Mouse (Mus musculus) ovary, postnatal 36 days (tissue): ENCODE measurements around the gene Amer3.
"Not testable (repeated sequence)": the region's sequence is repeated elsewhere in the genome, so short reads cannot be mapped to it uniquely, and the experiment has no call there.

Experiments
- DNase-seq: peaks from one replicate; pipeline ENCODE4 v3.0.0; 2022; ENCODE audit warnings: low spot score, mixed read lengths

Amer3 gene

DNA sequence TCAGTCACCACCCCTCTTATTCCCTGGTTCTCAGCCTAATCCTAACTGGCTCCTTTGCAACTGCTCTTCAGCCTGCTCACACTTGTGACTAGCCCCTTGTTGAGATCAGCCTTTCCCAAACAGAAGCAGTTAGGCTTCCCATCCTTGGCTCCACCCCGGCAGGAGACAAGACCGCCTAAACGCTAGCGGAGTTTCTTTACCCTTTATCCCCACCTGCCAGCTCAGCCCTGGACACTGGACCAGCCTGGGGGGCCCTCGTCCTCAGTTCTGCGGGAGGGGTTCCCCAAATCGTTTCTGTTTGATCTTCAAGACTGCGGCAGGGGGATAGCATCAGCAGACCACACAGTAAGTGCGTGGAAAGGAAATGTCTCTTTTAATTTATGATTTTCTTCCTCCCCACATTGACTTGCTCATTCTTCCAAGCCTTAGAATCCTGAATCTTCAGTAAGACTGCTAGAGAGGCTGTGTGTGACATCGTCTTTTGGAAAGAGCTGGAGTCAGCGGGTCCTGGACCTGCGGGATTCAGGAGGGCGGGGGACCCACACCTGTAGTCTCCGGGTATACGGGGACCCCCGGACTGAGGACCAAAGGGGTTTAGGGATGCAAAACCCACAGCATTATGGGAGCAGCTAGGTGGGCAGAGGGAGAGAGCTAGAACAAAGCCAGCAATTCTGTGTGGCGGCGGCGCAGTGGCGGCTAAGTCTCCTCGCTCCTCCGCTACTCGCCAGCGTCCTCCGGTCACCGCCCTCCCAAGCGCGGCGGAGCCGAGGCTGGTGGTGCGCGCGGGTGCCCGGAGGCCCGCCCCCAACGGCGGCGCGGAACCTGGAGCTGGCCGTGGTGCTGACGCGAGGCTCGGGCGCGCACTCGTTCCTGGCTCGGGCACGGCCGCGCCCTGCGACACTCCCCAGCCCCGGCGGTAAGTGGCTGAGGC lies at the start of gene Amer3:
Gene Amer3 (plus strand): TSS at position 807 of the 931 bp plus-strand sequence.
- DNase-seq, result peak; percentile 82

DNA sequence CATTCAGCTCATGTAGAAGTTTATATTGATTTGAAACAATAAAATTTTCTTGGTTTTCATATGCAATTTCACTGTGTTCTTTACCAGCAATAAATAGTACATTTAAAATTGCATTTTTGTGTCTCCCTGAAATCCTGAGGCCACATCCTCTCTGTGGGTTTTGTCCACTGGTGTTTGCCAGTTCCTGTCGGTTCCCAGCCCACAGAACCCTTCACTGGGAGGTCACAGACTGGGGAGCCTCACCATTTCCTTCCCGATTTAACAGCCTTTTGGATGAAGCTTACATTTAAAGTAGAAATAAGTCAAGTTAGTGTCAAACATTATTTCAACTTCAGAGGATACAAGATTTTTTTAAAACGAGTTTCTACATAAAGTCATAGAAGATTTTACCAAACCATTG lies 44.9 kb upstream of the Amer3 start:
- not testable (repeated sequence) for DNase-seq

- DNase-seq, result not testable (repeated sequence)
Measured at GRCm38 (mm10) chr1:34535043-34535698, 44.3 kb upstream of the Amer3 start, which contains the start of gene Cfc1. TSS of gene Cfc1 (plus strand) at chr1:34535648.

DNA sequence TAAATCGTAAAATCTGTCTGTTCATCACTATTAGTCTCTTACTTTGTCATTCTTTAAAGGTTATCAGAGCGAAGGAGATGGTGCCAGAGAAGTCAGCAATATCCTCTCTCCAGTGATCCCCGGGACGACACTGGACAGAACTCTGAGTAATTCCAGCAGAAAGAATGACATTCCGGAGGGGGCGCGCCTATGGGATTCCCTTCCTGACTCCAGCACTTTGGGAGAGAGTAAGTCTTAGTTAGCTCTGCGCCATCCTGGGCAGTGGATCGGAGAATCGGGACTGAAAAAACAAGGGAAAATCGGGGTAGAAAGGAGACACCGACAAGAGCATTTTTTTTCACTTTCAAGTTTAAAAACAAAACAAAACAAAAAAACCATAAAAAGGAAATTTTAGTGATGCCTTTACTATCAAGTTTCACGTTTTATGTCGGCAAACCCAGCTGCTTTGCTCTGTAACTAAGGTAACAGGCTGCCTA lies 43.1 kb upstream of the Amer3 start:
- DNase-seq, result no peak

DNA sequence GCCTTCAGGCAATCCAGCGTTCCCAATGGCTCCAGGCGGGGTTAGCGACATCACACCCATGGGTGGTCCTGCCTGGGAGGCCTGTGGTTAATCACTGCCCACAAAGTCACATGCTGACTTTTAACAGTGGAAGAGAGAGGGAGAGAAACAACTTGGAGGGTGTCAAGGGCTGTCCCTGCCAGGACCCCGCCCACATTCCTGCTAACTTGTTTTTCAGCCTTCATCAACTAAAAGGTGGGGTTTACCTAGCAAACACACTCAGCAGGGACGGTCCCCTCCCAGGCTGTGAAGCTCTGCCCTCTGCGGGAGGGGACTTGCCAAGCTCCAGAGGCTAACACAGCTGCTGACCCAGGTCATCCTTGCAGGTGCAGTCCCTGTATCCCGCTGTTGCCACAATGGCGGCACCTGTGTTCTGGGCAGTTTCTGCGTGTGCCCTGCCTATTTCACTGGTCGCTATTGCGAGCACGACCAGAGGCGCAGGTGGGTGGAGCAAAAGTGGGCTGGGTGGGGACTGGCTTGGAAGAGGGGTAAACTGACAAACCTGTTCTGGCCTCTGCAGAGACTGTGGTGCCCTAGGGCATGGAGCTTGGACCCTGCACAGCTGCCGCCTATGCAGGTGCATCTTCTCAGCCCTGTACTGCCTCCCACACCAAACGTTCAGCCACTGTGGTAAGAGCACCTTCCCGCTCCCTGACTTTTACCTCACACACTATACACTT lies 42.5 kb upstream of the Amer3 start:
- DNase-seq, result peak; percentile 7

- no peak for DNase-seq
Measured at GRCm38 (mm10) chr1:34547074-34547473, 32.4 kb upstream of the Amer3 start.

GRCm38 (mm10) chr1:34553690-34554089 lies 25.8 kb upstream of the Amer3 start:
- DNase-seq, result no peak

DNA sequence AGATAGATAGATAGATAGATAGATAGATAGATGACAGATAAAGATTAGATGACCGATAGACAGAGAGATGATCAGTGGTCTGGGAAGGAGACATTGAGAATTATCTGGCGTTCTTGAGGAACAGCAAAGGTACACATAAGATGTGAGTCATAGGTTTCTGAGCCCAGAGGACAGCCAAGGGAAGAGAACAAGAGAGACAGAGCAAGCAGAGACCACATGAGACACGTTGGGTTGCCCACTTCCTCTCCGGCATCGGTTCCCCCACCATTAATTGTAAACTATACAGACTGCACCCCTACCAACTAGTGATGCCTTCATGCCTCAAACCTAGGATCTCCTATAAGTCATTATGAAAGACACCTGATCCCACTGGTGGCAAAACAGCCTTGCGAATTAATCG lies 25.2 kb upstream of the Amer3 start:
- no peak for DNase-seq

GRCm38 (mm10) chr1:34560843-34561242 lies 18.6 kb upstream of the Amer3 start, which contains the start of gene Prss40:
TSS of gene Prss40 (minus strand) at chr1:34560943.
- DNase-seq, result no peak

GRCm38 (mm10) chr1:34564383-34565045 lies 14.9 kb upstream of the Amer3 start:
- no peak for DNase-seq

GRCm38 (mm10) chr1:34568120-34568519 lies 11.3 kb upstream of the Amer3 start:
- DNase-seq, result no peak

- no peak for DNase-seq
Measured at GRCm38 (mm10) chr1:34569876-34570275, 9.6 kb upstream of the Amer3 start.

DNA sequence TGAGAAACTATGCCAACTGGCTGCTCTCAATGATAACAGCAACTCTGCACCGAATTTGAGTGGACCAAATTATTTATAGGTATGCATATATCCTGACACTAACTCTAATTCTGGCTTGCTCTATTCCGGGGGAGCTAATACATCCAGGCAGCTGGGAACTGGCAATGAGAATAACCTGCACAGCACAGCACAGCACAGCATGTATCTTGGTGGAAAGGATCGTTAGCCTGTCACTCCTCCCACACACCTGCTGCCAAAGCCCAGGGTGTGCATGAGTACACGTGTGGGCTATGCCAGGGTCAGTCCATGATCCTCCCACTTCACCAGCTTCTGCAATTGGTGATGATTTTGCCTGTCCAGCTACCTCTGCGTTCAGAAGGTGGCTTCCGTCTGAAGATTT lies 8.0 kb upstream of the Amer3 start:
- no peak for DNase-seq

DNA sequence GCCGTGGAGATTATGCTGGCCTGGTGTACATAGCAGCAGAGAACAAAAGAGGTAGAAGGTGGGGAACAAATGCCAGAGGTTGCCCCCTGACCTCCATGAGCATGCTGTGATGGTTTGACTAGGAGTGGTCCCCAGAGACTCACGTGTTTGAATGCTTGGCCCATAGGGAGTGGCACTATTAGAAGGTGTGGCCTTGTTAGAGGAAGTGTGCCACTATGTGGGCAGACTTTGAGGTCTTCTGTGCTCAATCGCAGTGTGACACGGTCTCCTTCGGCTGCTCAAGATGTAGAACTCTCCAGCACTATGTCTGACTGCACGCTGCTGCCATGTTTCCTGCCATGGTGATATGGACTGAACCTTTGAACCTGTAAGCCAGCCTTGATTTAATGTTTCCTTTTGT lies 6.2 kb upstream of the Amer3 start:
- DNase-seq, result no peak

DNA sequence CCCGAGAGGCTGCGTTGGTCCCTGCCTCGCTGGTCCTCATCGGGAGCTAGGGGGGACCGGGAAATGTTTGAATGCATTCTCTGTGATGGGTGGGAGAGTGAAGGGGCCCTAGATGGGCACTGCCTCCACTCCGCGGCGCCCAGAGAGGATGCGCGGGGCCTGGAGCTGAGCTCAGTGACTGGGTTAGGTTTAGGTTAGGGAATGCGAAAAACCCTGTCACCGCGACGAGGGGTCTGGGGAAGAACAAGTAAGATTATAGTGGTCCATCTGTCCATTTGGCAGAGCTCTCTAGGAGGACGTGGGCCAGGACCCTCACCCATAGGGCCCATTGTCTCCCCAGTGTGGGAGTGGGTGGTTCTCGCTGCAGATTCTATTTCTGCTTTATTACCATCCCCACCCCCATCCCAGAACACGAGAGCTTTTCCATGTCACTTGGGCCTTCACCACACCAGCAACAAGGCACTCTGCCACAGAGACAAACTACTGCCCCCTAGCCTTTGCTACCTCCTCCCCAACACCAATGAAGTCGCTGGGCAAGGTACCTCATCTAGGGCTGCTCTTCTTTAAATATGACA lies 412 bp downstream of the Amer3 start:
- no peak for DNase-seq

DNA sequence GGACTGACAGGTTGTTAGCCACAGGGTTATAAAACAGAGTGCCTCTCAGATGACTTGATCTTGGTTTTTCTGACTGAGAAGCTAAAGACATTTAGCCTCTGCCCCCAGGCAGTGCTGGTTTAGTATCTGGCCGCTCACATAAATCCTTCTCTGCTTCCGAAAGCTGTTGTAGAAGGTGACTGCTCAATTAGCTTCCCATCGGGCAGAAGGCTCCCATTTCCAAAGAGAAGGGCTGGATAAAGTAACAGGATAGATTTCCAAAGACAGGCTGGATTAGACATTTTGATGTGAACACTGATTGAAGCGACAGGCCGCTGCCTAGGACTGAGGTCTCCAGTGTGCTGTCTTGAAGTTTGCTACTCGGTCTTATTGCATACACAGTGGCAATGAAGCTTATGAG lies 2.8 kb downstream of the Amer3 start:
- DNase-seq, result no peak

DNA sequence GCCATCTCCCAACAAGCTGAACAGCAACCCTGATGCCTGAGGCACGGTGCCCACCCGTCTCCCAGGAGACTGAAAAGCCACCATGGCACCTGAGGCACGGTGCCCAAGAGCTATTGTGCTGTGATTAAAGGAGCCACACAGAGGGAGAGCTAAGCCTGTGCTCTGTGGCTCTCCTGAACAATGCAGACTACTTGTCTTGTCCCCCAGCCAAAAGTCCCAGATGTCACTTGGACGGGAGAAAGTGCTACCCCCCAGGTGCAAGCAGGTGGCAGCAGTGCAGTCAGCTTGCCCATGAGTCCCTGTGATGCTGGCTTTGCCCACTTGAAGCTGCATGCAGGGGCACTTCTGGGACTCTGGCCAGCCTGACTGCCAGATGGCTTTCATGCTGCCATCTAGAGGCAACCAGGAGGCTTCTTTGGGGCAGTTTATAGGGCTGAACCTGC lies 4.4 kb downstream of the Amer3 start:
- DNase-seq, result peak; percentile 23

GRCm38 (mm10) chr1:34584736-34585135 lies 5.3 kb downstream of the Amer3 start:
- no peak for DNase-seq

DNA sequence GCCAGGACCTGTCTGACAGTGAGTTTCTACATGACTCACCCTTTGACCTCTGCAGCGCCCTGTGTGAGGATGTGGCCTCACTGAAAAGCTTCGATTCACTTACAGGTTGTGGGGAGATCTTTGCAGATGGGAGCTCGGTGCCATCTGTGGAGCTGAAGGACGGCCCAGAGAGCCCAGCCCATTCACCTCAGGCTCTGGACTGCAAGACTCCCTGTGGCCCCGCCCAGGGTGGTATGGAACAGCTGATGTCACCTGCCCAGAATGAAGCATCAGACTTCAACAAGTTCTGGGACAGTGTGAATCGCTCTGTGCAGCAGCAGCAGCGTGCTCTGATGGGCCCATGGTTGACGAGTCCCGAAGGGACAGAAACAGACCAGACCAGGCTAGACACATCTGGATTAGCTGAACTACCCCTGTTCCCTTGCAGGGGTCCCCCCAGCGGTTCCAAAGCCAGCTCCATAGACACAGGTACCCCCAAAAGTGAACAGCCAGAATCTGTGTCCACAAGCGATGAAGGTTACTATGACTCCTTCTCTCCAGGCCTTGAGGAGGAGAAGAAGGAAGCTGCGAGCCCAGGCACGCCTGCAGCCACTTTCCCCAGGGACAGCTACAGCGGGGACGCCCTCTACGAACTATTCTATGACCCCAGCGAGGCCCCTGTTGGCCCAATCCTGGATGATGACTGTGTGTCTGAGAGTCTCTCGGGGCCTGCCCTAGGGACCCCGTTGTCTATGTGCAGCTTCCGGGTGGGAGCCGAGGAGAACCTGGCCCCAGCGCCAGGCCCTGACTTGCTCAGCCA lies 8.0 kb downstream of the Amer3 start:
- no peak for DNase-seq

DNA sequence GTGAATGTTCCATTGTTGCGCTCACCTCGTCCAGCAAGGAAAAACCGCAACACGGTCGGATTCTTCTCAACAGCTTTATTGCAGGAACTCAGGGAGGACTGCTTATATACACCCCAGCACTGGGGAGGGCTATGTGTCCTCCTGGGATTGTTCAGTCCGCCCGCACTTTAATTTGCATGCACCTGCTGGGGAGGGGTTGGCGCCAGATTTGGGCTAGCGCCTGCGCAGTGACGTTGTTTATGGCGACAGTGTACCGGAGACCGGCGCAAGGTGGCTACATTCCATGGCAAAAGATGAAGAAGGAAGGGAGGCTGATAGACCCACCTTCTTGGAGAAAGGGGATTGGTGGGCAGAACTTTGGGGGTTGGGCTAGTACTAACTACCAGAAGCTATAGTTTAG lies 20.5 kb downstream of the Amer3 start:
- no peak for DNase-seq
